Mouse (Mus musculus): ENCODE results near the gene Stt3b. TPM values are rescaled to one million over a fixed set of nuclear protein-coding genes. Genes with fewer than 3 reads are reported as not detected.

The Stt3b gene
- polyA plus RNA-seq, 1 experiment from 2014 or later: 107 TPM

DNA sequence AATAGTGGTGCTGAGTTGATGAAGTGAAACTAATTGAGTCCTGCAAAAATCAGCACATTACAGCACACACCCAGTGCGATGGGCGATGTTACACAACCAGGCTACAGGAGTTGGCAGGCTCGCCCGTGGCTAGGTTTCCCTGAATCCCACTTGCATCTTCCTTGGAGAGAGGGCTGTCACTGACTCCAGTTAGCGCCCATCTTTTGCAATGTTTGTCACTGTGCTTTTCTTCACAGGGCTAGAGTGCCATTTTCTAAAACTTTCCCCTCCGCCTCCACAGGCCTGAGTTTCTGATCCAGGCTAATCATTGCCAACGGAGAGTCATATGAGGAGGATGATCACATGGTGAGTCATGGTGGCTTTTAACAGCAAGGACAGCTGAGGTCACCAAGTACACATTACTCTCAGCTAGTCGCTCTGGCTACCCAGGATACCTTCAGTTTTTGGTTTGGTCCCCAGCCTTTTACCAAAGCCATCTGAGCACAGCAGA lies 73.8 kb downstream of the Stt3b start:
- ATAC-seq (ENCODE audit: low read depth): no peak
- WGBS: 84% methylated on average over 8 of the region's 8 CpGs
- Histone ChIP-seq H3K4me1 (ENCODE audit: control insufficient read depth, insufficient read depth, low read length) (no peaks in the 10 kb centered on the region), H3K27me3 (ENCODE audit: control insufficient read depth, insufficient read depth, low read length) (no peaks in the 10 kb centered on the region), H3K9ac (replicated peaks; ENCODE audit: low read depth, low read length) (no peak overlapping the region), H3K27ac (ENCODE audit: low read depth, low read length) (no peak overlapping the region), H3K9me3 (ENCODE audit: control insufficient read depth, low read length) (no peaks in the 10 kb centered on the region), H3K4me3 (ENCODE audit: low read depth, low read length) (no peak overlapping the region), H3K36me3 (ENCODE audit: control insufficient read depth, insufficient read depth, low read length) (peaks cover 9% of the 10 kb centered on the region; the same call in 1 of the 2 replicates), H3K4me2 (ENCODE audit: low read depth, low read length) (no peak overlapping the region)

DNA sequence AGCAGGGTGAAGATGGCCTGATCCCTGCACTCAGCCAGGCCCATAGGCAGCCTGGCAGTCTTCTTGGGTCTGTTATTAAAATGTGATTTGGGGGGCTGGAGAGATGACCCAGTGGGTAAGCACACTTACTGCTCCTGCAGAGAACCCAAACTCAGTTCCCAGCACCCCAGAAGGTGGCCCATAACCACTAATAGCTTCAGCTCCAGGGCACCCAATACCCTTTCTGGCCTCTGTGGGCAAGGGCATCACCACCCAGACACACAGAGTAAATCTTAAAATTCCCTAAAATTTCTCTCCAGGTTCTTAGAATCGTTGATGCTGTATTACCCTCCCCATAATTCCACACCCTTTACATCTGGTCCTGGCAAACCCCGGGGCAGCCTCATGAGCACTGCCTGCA lies 75.7 kb downstream of the Stt3b start:
- H3K9me3 ChIP-seq (ENCODE audit: control insufficient read depth, low read length): no peaks in the 10 kb centered on the region
- H3K9ac ChIP-seq (replicated peaks; ENCODE audit: low read depth, low read length): no peak overlapping the region
- H3K27me3 ChIP-seq (ENCODE audit: control insufficient read depth, insufficient read depth, low read length): no peaks in the 10 kb centered on the region
- no peak for ATAC-seq (ENCODE audit: low read depth)
- H3K27ac ChIP-seq (ENCODE audit: low read depth, low read length): no peak overlapping the region
- H3K36me3 ChIP-seq (ENCODE audit: control insufficient read depth, insufficient read depth, low read length): 0 out of 2 replicates have a peak, but pooled peaks cover 3% of the 10 kb centered on the region
- H3K4me3 ChIP-seq (ENCODE audit: low read depth, low read length): no peak overlapping the region
- 98% methylated on average over 2 of the region's 2 CpGs for WGBS
- H3K4me1 ChIP-seq (ENCODE audit: control insufficient read depth, insufficient read depth, low read length): no peaks in the 10 kb centered on the region
- H3K4me2 ChIP-seq (ENCODE audit: low read depth, low read length): no peak overlapping the region

DNA sequence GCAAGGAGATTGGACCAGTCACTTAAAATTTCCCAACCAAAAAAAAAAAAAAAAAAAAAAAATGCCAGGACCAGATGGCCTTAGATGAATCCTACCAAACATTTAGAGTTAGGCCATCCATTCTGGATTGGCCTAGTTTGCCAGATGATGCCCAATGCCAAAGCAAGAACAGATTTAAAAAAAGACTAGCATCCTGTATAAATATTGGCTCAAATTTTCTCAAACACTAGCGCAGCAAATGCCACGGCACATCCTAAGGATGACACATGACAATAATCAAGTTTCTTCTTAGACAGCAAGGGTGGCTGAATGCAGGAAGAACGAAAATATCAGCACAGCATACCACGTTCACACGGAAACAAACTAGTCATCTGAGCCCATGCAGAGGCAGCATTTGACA lies 76.5 kb downstream of the Stt3b start:
- H3K9me3 ChIP-seq (ENCODE audit: control insufficient read depth, low read length): no peaks in the 10 kb centered on the region
- H3K4me2 ChIP-seq (ENCODE audit: low read depth, low read length): no peak overlapping the region
- H3K27me3 ChIP-seq (ENCODE audit: control insufficient read depth, insufficient read depth, low read length): no peaks in the 10 kb centered on the region
- 95% methylated on average over 5 of the region's 5 CpGs for WGBS
- H3K9ac ChIP-seq (replicated peaks; ENCODE audit: low read depth, low read length): no peak overlapping the region
- H3K36me3 ChIP-seq (ENCODE audit: control insufficient read depth, insufficient read depth, low read length): no peaks in the 10 kb centered on the region
- no peak overlapping the region for H3K27ac ChIP-seq (ENCODE audit: low read depth, low read length)
- H3K4me1 ChIP-seq (ENCODE audit: control insufficient read depth, insufficient read depth, low read length): no peaks in the 10 kb centered on the region
- no peak for ATAC-seq (ENCODE audit: low read depth)
- H3K4me3 ChIP-seq (ENCODE audit: low read depth, low read length): no peak overlapping the region

DNA sequence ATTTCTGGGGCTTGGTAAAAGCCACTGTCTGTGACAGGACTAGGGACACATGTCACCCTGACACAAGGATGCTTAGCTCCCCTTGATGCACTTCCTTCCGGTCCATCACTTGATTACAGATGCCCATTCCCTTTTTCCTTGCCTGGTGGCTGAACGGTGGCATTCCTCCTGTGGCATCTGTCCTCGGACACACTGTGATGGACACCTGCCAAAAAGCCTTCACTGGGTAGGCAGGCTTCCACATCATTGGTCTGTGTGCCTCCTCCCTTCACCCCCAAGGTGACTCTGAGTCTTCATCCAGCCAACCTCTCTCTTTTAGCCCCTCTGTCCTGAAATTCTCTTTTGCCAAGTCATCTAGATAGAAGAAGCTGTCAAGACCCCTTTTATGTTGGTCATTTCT lies 78.7 kb downstream of the Stt3b start:
- H3K36me3 ChIP-seq (ENCODE audit: control insufficient read depth, insufficient read depth, low read length): no peaks in the 10 kb centered on the region
- H3K4me1 ChIP-seq (ENCODE audit: control insufficient read depth, insufficient read depth, low read length): no peaks in the 10 kb centered on the region
- no peak for ATAC-seq (ENCODE audit: low read depth)
- no peak overlapping the region for H3K27ac ChIP-seq (ENCODE audit: low read depth, low read length)
- H3K9ac ChIP-seq (replicated peaks; ENCODE audit: low read depth, low read length): no peak overlapping the region
- no peaks in the 10 kb centered on the region for H3K9me3 ChIP-seq (ENCODE audit: control insufficient read depth, low read length)
- H3K27me3 ChIP-seq (ENCODE audit: control insufficient read depth, insufficient read depth, low read length): no peaks in the 10 kb centered on the region
- WGBS: 91% methylated on average over 3 of the region's 3 CpGs
- H3K4me2 ChIP-seq (ENCODE audit: low read depth, low read length): no peak overlapping the region
- no peak overlapping the region for H3K4me3 ChIP-seq (ENCODE audit: low read depth, low read length)

DNA sequence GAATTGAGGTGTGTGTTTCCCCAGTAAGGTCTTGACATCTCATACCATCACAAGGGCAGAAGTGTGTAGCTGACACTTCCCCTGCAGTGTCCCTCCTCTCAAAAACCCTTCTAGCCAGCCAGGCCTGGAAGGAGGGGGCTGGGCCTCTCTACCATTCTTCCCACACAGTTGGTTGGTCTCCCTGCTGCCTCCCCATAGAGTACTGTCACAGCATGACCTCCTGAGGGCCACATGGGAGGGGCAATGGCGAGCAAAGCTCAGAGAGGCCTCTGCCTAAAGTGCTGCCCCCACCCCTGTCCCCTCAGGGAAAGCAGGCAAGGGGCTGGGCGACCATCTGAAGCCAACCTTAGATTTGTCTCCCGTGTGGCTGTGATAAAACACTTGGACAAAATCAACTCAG lies 80.1 kb downstream of the Stt3b start:
- H3K4me2 ChIP-seq (ENCODE audit: low read depth, low read length): no peak overlapping the region
- no peak overlapping the region for H3K27ac ChIP-seq (ENCODE audit: low read depth, low read length)
- no peaks in the 10 kb centered on the region for H3K9me3 ChIP-seq (ENCODE audit: control insufficient read depth, low read length)
- no peak overlapping the region for H3K4me3 ChIP-seq (ENCODE audit: low read depth, low read length)
- H3K4me1 ChIP-seq (ENCODE audit: control insufficient read depth, insufficient read depth, low read length): no peaks in the 10 kb centered on the region
- no peak overlapping the region for H3K9ac ChIP-seq (replicated peaks; ENCODE audit: low read depth, low read length)
- ATAC-seq (ENCODE audit: low read depth): no peak
- no peaks in the 10 kb centered on the region for H3K27me3 ChIP-seq (ENCODE audit: control insufficient read depth, insufficient read depth, low read length)
- WGBS: 18% methylated on average over 3 of the region's 3 CpGs
- no peaks in the 10 kb centered on the region for H3K36me3 ChIP-seq (ENCODE audit: control insufficient read depth, insufficient read depth, low read length)

DNA sequence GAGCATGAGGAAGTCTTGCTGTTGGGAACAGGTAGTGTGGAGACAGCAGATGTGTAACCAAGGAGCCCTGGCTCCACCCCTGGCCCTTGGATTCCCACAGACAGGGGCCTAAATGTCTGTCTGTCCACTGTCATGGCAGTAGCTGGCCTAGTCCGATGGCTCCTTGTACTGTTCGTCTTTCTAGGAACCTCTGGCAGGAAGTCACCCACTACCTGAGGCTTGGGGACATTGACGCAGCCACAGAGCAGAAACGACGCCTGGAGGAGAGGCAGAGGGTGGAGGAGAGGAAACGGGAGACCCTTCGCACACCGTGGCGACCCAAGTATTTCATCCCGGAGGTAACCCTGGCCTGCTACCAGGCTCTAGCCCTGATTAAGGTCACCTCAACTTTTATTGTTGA lies 80.5 kb downstream of the Stt3b start:
- 83% methylated on average over 10 of the region's 10 CpGs for WGBS
- H3K27me3 ChIP-seq (ENCODE audit: control insufficient read depth, insufficient read depth, low read length): no peaks in the 10 kb centered on the region
- H3K4me1 ChIP-seq (ENCODE audit: control insufficient read depth, insufficient read depth, low read length): no peaks in the 10 kb centered on the region
- no peak for ATAC-seq (ENCODE audit: low read depth)
- no peak overlapping the region for H3K4me3 ChIP-seq (ENCODE audit: low read depth, low read length)
- no peak overlapping the region for H3K4me2 ChIP-seq (ENCODE audit: low read depth, low read length)
- H3K36me3 ChIP-seq (ENCODE audit: control insufficient read depth, insufficient read depth, low read length): no peaks in the 10 kb centered on the region
- no peak overlapping the region for H3K27ac ChIP-seq (ENCODE audit: low read depth, low read length)
- no peak overlapping the region for H3K9ac ChIP-seq (replicated peaks; ENCODE audit: low read depth, low read length)
- no peaks in the 10 kb centered on the region for H3K9me3 ChIP-seq (ENCODE audit: control insufficient read depth, low read length)

DNA sequence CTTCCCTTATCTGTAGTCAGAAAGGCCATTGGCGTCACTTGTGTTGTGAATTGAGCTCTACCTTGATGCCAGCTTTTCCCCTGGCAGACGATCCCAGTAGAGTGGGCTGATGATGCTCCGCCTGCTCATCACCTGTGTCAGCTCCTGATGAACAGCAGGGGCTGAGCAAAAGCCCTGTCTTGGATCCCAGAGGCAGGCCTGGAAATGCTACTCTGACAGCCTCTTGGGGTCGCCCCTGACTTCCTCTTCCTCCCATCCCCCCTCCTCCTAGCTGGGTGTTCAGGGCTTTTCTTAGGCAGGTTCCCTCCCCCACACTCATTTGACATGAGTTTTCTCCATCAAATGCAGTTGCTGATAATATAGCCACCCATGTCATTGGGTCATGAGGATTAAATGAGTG lies 81.1 kb downstream of the Stt3b start:
- no peak overlapping the region for H3K4me2 ChIP-seq (ENCODE audit: low read depth, low read length)
- H3K27me3 ChIP-seq (ENCODE audit: control insufficient read depth, insufficient read depth, low read length): no peaks in the 10 kb centered on the region
- H3K9ac ChIP-seq (replicated peaks; ENCODE audit: low read depth, low read length): no peak overlapping the region
- 81% methylated on average over 4 of the region's 4 CpGs for WGBS
- no peak overlapping the region for H3K4me3 ChIP-seq (ENCODE audit: low read depth, low read length)
- no peak for ATAC-seq (ENCODE audit: low read depth)
- no peaks in the 10 kb centered on the region for H3K4me1 ChIP-seq (ENCODE audit: control insufficient read depth, insufficient read depth, low read length)
- no peaks in the 10 kb centered on the region for H3K36me3 ChIP-seq (ENCODE audit: control insufficient read depth, insufficient read depth, low read length)
- H3K27ac ChIP-seq (ENCODE audit: low read depth, low read length): no peak overlapping the region
- no peaks in the 10 kb centered on the region for H3K9me3 ChIP-seq (ENCODE audit: control insufficient read depth, low read length)

DNA sequence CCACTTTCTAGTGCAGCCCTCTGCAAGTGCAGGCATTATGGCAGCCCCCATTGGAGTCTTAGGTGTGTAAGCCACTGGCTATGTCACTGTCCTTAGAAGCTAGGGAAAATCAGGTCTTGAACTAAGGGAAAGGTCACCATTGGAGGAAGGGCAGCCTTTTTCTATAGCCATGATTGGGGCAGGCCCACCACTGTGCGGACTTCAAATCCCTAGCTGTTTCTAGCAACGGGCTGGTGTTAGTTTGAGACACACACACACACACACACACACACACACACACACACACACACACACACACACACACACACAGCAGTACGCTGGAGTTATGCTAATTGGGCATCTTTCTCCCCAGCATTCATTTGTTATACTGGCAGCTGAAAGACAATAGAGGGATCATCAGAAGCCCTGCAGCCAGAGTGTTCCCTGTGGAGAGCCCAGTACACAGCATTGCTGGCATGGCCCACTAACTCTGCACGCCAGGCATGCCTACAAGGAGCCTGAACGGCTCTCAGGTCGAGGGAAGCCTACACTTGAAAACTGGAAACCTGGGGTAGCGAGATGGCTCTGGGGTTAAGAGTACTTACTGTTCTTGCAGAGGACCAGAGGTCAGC lies 85.4 kb downstream of the Stt3b start:
- no peaks in the 10 kb centered on the region for H3K9me3 ChIP-seq (ENCODE audit: control insufficient read depth, low read length)
- no peak overlapping the region for H3K27ac ChIP-seq (ENCODE audit: low read depth, low read length)
- peak; percentile 81; the same call in 1 of the 2 replicates for ATAC-seq (ENCODE audit: low read depth)

DNA sequence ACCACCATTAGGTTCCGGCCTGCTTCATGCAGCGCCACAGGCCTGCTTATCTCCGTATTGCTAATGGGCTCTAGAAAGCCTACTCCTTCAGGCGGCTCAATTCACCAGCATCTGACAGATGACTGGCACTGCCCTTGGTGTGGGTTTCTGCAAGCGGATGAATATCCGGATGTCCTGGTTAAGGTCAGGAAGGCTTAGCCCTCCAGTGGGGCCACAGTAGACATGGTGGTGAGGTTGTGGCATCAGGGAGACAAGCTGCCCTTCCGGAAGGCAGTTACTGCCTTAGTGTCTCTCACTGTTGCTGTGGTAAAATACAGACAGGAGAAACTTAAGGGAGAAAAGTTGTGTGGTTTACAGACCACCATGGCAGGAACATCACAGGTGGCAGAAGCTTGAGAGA lies 89.0 kb downstream of the Stt3b start:
- Histone ChIP-seq H3K9ac (replicated peaks; ENCODE audit: low read depth, low read length) (no peak overlapping the region), H3K4me3 (ENCODE audit: low read depth, low read length) (no peak overlapping the region), H3K9me3 (ENCODE audit: control insufficient read depth, low read length) (no peaks in the 10 kb centered on the region), H3K36me3 (ENCODE audit: control insufficient read depth, insufficient read depth, low read length) (no peaks in the 10 kb centered on the region), H3K4me2 (ENCODE audit: low read depth, low read length) (no peak overlapping the region), H3K27me3 (ENCODE audit: control insufficient read depth, insufficient read depth, low read length) (no peaks in the 10 kb centered on the region), H3K4me1 (ENCODE audit: control insufficient read depth, insufficient read depth, low read length) (no peaks in the 10 kb centered on the region), H3K27ac (ENCODE audit: low read depth, low read length) (no peak overlapping the region)
- WGBS: 93% methylated on average over 7 of the region's 7 CpGs
- ATAC-seq (ENCODE audit: low read depth): no peak

More for the DNA sequence above, 85.4 kb downstream of the Stt3b start:
- no peaks in the 10 kb centered on the region for H3K36me3 ChIP-seq (ENCODE audit: control insufficient read depth, insufficient read depth, low read length)
- no peaks in the 10 kb centered on the region for H3K27me3 ChIP-seq (ENCODE audit: control insufficient read depth, insufficient read depth, low read length)
- H3K4me3 ChIP-seq (ENCODE audit: low read depth, low read length): no peak overlapping the region
- 27% methylated on average over 7 of the region's 7 CpGs for WGBS
- no peaks in the 10 kb centered on the region for H3K4me1 ChIP-seq (ENCODE audit: control insufficient read depth, insufficient read depth, low read length)
- no peak overlapping the region for H3K9ac ChIP-seq (replicated peaks; ENCODE audit: low read depth, low read length)
- H3K4me2 ChIP-seq (ENCODE audit: low read depth, low read length): no peak overlapping the region
